Mouse (Mus musculus) adrenal gland, adult 8-10 months (tissue): ENCODE measurements around the gene Zswim9. TPM values are rescaled to one million over a fixed set of nuclear protein-coding genes. Genes with fewer than 3 reads are reported as not detected.

ENCODE experiments used
- DNase-seq: peaks from one replicate; pipeline ENCODE4 v3.0.0; 2022
- total RNA-seq, 4 experiments: library from RNA; stranded (reverse); gene quantifications; 2 replicates each; pipeline ENCODE4 v1.2.4; 2022

The Zswim9 gene
- total RNA-seq, 4 experiments from 2014 or later = 12.3 to 19.2 (median 14.8) TPM

- DNase-seq = no peak
These were observed 9.7 kb downstream of the Zswim9 start for GRCm38 (mm10) chr7:13268749-13269260.

GRCm38 (mm10) chr7:13264396-13264795, 14.1 kb downstream of the Zswim9 start:
- DNase-seq = no peak

GRCm38 (mm10) chr7:13263851-13264250, 14.7 kb downstream of the Zswim9 start:
- no peak for DNase-seq

- DNase-seq = no peak
These were observed 17.5 kb downstream of the Zswim9 start for GRCm38 (mm10) chr7:13260746-13261700.

- DNase-seq = no peak
These were observed 65.8 kb downstream of the Zswim9 start, which contains the start of gene Vmn1r89 for GRCm38 (mm10) chr7:13212720-13213119. TSS of gene Vmn1r89 (plus strand) at chr7:13213020.

Other genes with a start within 250 kb of the Zswim9 start
- gene Chmp2a, start 243.9 kb downstream of the Zswim9 start, total RNA-seq = 100 to 1,000 TPM; 235 to 249 (median 240) TPM
- 100 to 1,000 TPM; 168 to 169 (median 168) TPM for gene Ube2m, start 240.4 kb downstream of the Zswim9 start, total RNA-seq
- 1 to 10 TPM; 3.2 to 7.5 (median 5.9) TPM for gene Mzf1, start 224.0 kb downstream of the Zswim9 start, total RNA-seq
- not detected for gene Vmn1r85, start 183.5 kb downstream of the Zswim9 start, total RNA-seq
- not detected for gene Vmn1r86, start 158.8 kb downstream of the Zswim9 start, total RNA-seq
- not detected for gene Vmn1r87, start 138.6 kb downstream of the Zswim9 start, total RNA-seq
- gene Vmn1r88, start 119.2 kb downstream of the Zswim9 start, total RNA-seq = under 1 TPM; 0.05 to 0.17 (median 0.10) TPM
- not detected for gene Vmn1r89, start 65.7 kb downstream of the Zswim9 start, total RNA-seq
- 10 to 100 TPM; 10.5 to 11.8 (median 11.1) TPM for gene Lig1, start 1.4 kb downstream of the Zswim9 start, total RNA-seq
- gene Pla2g4c, start 45.9 kb upstream of the Zswim9 start, total RNA-seq = under 1 TPM; 0.17 to 0.56 (median 0.22) TPM
- not detected for gene Cabp5, start 119.4 kb upstream of the Zswim9 start, total RNA-seq
- gene Bsph1, start 172.1 kb upstream of the Zswim9 start, total RNA-seq = not detected